Mouse (Mus musculus) kidney, adult 8-10 months (tissue): Measurements from ENCODE around the gene Cnbp.

ENCODE experiments used
- DNase-seq, 2 experiments: peaks; one replicate each; pipeline ENCODE4 v3.0.0; 2022

Cnbp gene

GRCm38 (mm10) chr6:87850900-87851614 is at the start of gene Cnbp:
TSS of gene Cnbp (minus strand) at chr6:87851106.
- DNase-seq: peak; percentile 95

DNA sequence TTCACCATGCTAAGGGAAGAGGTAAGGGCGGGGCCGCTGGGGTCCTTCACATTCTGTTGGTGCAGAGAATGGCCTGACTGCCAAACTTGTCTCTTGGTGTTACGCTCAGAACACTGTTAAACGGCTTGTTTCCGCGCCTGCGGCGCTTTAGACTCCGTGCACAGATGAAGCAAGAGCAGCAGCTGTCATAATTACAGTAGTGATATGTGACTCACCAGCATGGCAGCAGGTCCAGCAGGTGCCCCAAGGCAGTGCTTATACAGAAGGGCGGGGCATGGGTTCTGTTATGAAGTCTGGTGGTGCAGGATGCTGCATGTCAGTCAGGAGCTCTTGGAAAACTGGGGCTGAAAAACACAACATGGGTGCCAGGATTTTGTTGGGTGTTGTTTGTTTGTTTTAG is 47.1 kb upstream of the Cnbp start:
- DNase-seq: no peak

DNA sequence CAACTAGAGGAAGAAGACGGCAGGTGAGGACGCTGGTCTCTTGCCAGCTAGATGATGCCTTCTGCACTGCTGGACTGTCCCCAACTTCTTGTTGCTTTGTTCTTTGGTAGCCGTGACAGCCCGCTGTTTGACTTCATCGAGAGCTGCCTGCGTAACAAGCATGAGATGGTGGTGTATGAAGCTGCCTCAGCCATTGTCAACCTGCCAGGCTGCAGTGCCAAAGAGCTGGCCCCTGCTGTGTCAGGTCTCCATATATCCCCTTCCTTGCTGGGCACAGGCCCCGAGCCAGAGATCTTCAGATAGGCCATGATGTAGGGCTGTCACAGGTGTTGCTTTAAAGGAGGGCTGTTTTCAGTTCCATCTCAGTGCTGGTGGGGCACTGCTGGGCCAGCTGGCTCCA is 43.0 kb upstream of the Cnbp start:
- no peak for DNase-seq

DNA sequence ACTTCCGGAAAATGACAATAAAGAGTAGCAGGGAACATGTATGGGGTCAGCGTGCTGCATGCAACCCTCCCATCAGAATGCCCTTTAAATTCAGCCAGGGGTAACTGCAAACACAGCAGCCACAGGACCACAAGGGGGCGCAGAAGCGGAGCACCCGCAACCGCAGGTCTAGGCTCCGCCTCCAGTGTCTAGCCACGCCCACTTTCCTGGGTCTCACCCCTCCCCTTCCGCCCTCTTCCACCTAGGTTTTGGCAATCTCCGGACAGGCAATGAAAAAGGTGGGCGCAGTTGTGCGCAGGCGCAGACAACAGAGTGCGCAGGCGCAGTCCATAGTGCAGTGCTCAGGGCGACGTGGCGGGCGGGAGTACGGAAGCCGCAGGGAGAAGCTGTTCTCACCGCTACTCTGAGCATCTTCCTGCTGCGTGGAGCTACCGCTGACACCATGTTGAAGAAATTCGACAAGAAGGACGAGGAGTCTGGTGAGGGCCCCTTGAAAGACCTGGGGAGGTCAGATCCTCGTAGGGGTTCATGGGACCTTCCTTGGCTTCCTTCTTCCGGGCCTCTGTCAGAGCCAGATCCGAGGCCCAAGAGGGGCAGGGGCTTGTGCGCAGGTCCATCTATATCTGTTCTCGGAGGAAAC is 36.8 kb upstream of the Cnbp start, which contains the start of gene Copg1:
Gene Copg1, plus strand, starts transcription at position 221 of the 640 bp plus-strand sequence.
- DNase-seq: peak; percentile 99 to 100

DNA sequence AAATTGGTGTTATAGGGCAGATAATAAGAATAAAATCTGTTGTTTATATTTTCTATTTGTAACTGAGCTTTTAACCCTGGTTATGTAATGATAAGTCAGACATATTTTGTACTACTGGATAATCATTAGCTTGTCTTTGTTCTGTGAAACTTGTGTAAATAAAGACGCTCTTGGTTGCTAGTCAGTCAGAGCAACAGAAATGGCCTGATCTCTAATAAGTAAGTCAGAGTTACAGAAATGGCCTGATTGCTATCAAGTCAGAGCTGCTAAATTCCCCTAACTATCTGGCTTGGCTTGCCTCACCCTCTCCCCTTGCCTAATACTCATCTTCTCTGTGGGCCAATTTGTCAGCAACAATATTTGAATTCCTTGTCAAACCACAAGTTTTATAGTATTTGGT is 35.8 kb upstream of the Cnbp start:
- DNase-seq: no peak

GRCm38 (mm10) chr6:87882816-87883215 is 31.9 kb upstream of the Cnbp start:
- no peak for DNase-seq

DNA sequence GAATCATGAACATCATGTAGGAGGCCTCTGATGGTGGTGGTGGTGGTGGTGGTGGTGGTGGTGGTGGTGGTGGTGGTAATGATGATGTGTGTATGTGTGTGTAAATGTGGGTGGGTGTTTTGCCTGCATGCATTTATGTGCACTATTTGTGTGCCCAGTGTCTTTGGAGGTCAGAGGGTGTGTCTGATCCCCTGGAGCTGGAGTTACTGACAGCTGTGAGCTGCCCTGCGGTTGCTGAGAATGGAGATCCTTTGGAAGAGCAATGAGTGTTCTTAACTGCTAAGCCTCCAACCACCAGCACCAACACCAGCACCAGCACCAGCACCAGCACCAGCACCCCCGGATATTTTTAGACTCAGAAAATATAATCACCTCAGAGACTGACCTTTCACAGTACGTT is 31.3 kb upstream of the Cnbp start:
- DNase-seq: no peak

DNA sequence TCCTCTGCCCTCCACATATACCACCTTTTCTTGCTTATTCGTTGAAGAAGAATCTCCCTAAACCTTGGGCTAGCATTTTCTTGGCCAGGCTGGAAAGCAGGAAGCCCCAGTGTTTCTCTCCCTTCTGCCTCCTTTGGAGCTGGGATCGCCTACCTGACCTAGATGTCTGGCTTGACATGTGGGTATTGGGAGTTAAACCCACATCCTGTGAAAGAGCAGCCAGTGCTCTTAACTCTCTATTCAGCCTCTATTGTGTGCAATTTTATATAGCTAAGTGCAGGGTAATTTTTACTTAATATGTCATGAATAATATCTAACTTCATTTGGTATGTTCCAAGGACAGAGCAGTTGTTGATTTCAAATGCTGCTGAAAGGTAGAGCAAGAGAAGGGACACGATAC is 28.7 kb upstream of the Cnbp start:
- DNase-seq: no peak

GRCm38 (mm10) chr6:87879010-87879409 is 28.1 kb upstream of the Cnbp start:
- no peak for DNase-seq

- DNase-seq: peak; percentile 61 to 65
Observed at GRCm38 (mm10) chr6:87876068-87876643, 25.2 kb upstream of the Cnbp start.

- DNase-seq: peak in 1 of 2 experiments; percentile 27
Observed at GRCm38 (mm10) chr6:87875562-87875961, 24.7 kb upstream of the Cnbp start.

DNA sequence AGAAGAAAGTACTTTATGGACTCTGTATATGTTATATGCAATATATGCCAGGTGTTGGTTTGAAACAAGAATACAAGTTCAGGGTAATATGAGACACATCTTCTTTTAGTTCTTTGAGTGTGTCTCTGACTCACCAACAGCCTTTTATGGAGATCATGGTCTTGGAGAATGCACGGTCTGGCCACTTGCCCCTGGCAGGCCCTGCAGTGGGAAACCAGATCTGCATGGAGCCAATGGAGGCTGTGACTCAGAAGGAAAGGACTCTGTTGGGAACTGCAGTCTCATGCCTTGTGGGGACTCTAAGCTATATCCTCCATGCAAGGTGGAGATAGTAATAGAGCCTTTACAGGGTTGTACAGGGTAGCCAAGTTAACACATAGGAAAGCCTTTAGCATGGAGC is 24.2 kb upstream of the Cnbp start:
- DNase-seq: no peak

DNA sequence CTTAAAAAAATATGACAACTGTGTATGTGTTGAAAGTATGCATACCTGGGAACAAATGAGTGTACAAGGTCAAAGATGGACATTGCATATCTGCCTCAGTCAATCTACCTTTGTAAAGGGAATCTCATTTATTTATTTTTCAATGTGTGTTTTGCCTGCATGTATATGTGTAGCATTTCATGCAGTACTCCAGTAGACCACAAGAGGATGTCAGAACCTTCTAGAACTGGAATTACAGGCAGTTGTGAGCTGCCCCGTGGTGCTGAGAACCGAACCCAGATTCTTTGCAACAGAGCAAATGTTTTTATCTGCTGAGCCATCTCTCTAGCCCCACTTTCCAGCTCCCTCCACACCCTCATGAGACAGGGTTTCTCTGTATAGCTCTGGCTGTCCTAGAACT is 23.1 kb upstream of the Cnbp start:
- DNase-seq: no peak

DNA sequence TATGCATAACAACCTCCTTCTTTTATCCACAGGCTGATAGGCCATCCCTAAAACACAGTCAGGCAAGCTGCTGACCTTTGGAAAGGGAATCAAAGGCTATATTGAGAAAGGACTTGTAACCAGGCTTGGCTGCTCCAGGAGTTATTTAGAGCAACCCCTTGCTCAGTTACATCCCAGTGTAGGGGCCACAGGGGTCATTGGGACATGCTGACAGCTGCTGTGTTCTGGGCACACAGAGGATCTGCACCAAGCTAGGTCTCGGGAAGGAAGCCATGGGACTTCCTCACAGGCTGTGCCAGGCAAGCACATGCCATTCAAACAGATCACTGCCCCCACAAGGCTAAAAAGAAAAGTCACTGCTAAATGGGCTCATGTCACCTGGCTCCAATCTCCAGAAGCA is 22.2 kb upstream of the Cnbp start:
- DNase-seq: peak; percentile 32 to 43

GRCm38 (mm10) chr6:87871240-87871639 is 20.3 kb upstream of the Cnbp start:
- DNase-seq: no peak

DNA sequence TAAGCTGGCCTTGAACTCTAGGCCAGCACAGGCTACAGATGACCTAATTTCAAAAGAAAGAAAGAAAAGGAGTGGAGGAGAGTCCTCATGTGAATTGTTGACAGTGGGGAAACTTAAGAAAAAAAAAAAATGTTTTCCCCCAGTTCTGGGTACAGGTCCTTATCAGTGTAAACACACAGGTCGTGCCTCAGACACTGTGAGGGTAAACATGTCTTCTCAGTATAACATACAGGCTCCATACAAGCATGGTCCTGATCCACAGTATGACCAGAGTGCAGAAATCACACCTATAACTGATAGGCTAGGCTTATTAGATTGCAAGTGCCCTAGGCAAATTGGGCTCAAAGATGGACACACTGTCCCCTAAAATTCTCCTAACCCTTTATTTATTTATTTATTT is 19.5 kb upstream of the Cnbp start:
- DNase-seq: no peak

DNA sequence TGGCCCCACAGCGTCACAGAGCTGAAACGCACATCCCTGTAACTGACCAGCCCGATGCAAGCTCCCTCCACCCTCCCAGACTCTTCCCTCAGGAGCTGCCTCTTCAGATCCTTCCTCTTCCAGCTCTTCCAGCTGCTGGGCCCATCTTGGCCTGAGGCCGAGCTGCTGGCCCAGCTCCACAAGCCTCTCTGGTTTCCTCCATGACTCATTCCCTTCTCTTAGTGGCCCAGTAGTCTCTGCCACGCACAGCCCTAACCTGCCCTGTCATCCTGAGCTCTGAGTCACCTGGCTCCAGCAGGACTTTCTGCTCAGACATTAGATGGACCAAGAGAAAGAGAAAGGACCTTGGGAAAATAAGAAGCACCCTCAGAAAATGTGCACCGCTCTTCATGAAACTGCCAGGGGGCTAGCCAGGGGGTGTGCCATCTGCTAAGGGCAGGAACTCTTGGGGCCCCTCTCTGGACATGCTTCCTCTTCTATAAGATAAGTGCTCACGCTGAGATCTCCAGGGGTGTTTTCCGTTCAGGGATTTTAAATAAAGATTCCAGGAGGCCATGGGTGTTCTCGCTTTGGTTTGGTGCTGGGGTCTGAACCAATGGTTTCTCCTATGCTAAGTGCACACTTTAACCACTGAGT is 18.1 kb upstream of the Cnbp start:
- DNase-seq: peak; percentile 44 to 49

GRCm38 (mm10) chr6:87867256-87867655 is 16.4 kb upstream of the Cnbp start:
- DNase-seq: no peak

- DNase-seq: no peak
Observed at GRCm38 (mm10) chr6:87866211-87866610, 15.3 kb upstream of the Cnbp start.

GRCm38 (mm10) chr6:87857071-87857470 is 6.2 kb upstream of the Cnbp start:
- DNase-seq: no peak

DNA sequence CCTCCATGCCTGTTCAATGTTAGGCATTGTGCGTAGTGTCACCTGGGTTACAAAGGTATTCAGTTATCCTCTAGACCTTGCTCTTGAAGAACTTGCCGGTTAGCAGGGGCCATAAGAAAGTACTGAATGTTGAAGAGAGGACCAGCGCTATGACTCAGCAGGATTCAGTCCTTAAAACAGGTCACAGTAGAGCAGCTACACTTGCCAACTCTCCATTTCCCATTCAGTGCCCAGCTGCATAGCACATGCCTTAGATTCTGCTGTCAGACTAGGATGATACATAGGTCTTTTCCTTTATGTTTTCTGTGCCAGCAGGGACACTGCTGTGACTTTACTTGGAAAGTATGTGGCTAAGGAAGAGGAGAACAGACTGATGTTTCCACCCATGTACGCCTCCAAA is 2.5 kb upstream of the Cnbp start:
- peak in 1 of 2 experiments; percentile 28 for DNase-seq

DNA sequence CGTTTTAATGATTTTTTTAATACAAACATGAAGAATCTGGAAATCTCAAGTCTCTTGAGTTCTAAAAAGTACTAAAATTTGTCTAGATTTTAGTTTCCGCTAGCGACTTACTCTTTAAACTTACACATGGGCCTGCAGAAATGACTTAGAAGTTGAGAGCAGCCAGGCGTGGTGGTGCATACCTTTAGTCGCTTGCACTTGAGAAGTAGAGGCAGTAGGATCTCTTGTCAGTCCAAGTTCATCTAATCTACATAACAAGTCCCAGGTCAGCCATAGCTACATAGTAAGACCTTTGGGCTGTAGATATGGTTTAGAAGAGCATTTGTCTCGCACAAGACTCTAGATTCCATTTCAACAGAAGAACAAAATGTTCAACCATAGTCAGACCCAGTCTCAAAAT is 965 bp upstream of the Cnbp start:
- no peak for DNase-seq

GRCm38 (mm10) chr6:87850155-87850899 is 579 bp downstream of the Cnbp start:
- DNase-seq: peak; percentile 26 to 51
